8 mouse cellular contexts compared by ENCODE assay signal in the genomic region with DNA sequence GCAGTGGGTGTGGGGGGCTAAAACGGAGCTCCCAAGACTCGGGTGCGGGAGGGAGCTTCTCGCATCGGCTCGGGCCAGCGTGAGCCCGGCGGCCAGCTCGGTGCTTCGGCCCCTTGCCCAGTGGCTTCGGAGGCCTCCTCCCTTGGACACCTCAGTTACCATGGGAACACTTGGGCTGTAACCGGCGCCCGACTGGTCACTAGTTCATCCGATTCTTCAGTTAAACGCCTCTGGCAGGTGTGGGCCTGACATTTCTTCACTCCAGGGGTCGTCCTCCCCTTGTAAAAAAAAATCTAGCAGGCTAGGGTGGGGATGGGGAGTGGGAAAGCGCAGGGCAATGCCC. TPM values are rescaled to one million over a fixed set of nuclear protein-coding genes. Genes with fewer than 3 reads are reported as not detected.
A peak's percentile ranks its signal among the peaks of the same experiment; 100 is the strongest.
DNase-seq lines count a peak whose midpoint lies in the region; ATAC-seq lines count a peak whose summit lies in the region.

A gene (plus strand): TSS at position 163 of the 343 bp plus-strand sequence.

- H3K36me3 ChIP-seq in kidney, embryonic 15.5 days = 0 out of 2 replicates have a peak, but pooled peaks cover 5% of the 10 kb centered on the region
- peaks cover 5% of the 10 kb centered on the region; the same call in 1 of the 2 replicates for H3K36me3 ChIP-seq in heart, embryonic 15.5 days
- 0 out of 2 replicates have a peak, but pooled peaks cover 3% of the 10 kb centered on the region for H3K36me3 ChIP-seq in limb, embryonic 12.5 days
- H3K36me3 ChIP-seq in stomach, embryonic 14.5 days (ENCODE audit: control insufficient read depth, insufficient read depth, low read length) = no peaks in the 10 kb centered on the region; the same call in 1 of the 2 replicates

- WGBS in kidney, embryonic 15.5 days = under 1% methylated on average over 19 of the region's 19 CpGs
- WGBS in heart, embryonic 15.5 days = 2% methylated on average over 19 of the region's 19 CpGs
- WGBS in limb, embryonic 12.5 days = 2% methylated on average over 19 of the region's 19 CpGs
- 1% methylated on average over 19 of the region's 19 CpGs for WGBS in stomach, embryonic 14.5 days

- peak within 1 kb of the TSS; percentile 71 for H3K4me3 ChIP-seq in kidney, embryonic 15.5 days (replicated peaks)
- H3K4me3 ChIP-seq in heart, embryonic 15.5 days = peak within 1 kb of the TSS; percentile 98
- peak within 1 kb of the TSS; percentile 78 for H3K4me3 ChIP-seq in limb, embryonic 12.5 days (replicated peaks)
- peak within 1 kb of the TSS; percentile 58 for H3K4me3 ChIP-seq in stomach, embryonic 14.5 days (ENCODE audit: low read depth, low read length)

- peak within 1 kb of the TSS; percentile 74 for H3K9ac ChIP-seq in kidney, embryonic 15.5 days
- H3K9ac ChIP-seq in heart, embryonic 15.5 days = peak within 1 kb of the TSS; percentile 89
- H3K9ac ChIP-seq in limb, embryonic 12.5 days (replicated peaks) = peak within 1 kb of the TSS; percentile 80
- peak within 1 kb of the TSS; percentile 86 for H3K9ac ChIP-seq in stomach, embryonic 14.5 days (replicated peaks; ENCODE audit: low read depth, low read length)

- H3K27ac ChIP-seq in kidney, embryonic 15.5 days = peak within 1 kb of the TSS; percentile 77
- H3K27ac ChIP-seq in heart, embryonic 15.5 days = peak within 1 kb of the TSS; percentile 80
- H3K27ac ChIP-seq in limb, embryonic 12.5 days = peak within 1 kb of the TSS; percentile 50; the same call in 1 of the 2 replicates
- H3K27ac ChIP-seq in stomach, embryonic 14.5 days (ENCODE audit: low read length) = peak within 1 kb of the TSS; percentile 52; the same call in 1 of the 2 replicates

- peaks cover 20% of the 10 kb centered on the region for H3K4me1 ChIP-seq in kidney, embryonic 15.5 days
- H3K4me1 ChIP-seq in heart, embryonic 15.5 days (replicated peaks) = peaks cover 11% of the 10 kb centered on the region
- H3K4me1 ChIP-seq in limb, embryonic 12.5 days (replicated peaks) = peaks cover 18% of the 10 kb centered on the region; the same call in 1 of the 2 replicates
- peaks cover 15% of the 10 kb centered on the region; the same call in 1 of the 2 replicates for H3K4me1 ChIP-seq in stomach, embryonic 14.5 days (ENCODE audit: control insufficient read depth, insufficient read depth, low read length)

- peak within 1 kb of the TSS; percentile 63 for H3K4me2 ChIP-seq in kidney, embryonic 15.5 days
- peak within 1 kb of the TSS; percentile 82 for H3K4me2 ChIP-seq in heart, embryonic 15.5 days
- H3K4me2 ChIP-seq in limb, embryonic 12.5 days = peak within 1 kb of the TSS; percentile 70
- peak within 1 kb of the TSS; percentile 74 for H3K4me2 ChIP-seq in stomach, embryonic 14.5 days (replicated peaks; ENCODE audit: low read depth, low read length)

- no peak for DNase-seq in kidney, adult 11 months
- DNase-seq in adrenal gland, postnatal 25 days = no peak
- DNase-seq in right cerebral cortex, adult 2 months (ENCODE audit: low spot score in 2 of 2) = no peak
- no peak for DNase-seq in Muller cell, postnatal 12 days (ENCODE audit: inconsistent ontology term)

- no peaks in the 10 kb centered on the region for H3K9me3 ChIP-seq in kidney, embryonic 15.5 days (replicated peaks)
- H3K9me3 ChIP-seq in heart, embryonic 15.5 days (replicated peaks) = no peaks in the 10 kb centered on the region
- no peaks in the 10 kb centered on the region for H3K9me3 ChIP-seq in limb, embryonic 12.5 days
- H3K9me3 ChIP-seq in stomach, embryonic 14.5 days (ENCODE audit: control insufficient read depth, low read depth, low read length) = no peaks in the 10 kb centered on the region

- ATAC-seq in kidney, embryonic 15.5 days (replicated peaks; ENCODE audit: low FRiP score) = peak; percentile 90
- ATAC-seq in heart, embryonic 15.5 days (replicated peaks; ENCODE audit: insufficient number of reproducible peaks, insufficient read depth, low FRiP score, low read depth) = peak; percentile 63; the same call in 1 of the 2 replicates
- peak; percentile 73 for ATAC-seq in limb, embryonic 12.5 days (ENCODE audit: insufficient number of reproducible peaks, insufficient read depth, low FRiP score, low TSS enrichment, low read depth)
- peak; percentile 72 for ATAC-seq in stomach, embryonic 14.5 days (ENCODE audit: insufficient number of reproducible peaks, insufficient read depth, low FRiP score, low read depth)

- H3K27me3 ChIP-seq in kidney, embryonic 15.5 days = no peaks in the 10 kb centered on the region
- no peaks in the 10 kb centered on the region for H3K27me3 ChIP-seq in heart, embryonic 15.5 days
- no peaks in the 10 kb centered on the region for H3K27me3 ChIP-seq in limb, embryonic 12.5 days
- no peaks in the 10 kb centered on the region for H3K27me3 ChIP-seq in stomach, embryonic 14.5 days (ENCODE audit: control insufficient read depth, insufficient read depth, low read length)

RNA-seq across cellular contexts. Expression of the gene that starts here (rescaled TPM):
- 3.3 and 4.0 TPM in 2 replicates for polyA plus RNA-seq in kidney, embryonic 15.5 days (2015; fragmentation: Nextera tagmentation; extraction: Ambion mirVana)
- total RNA-seq in adrenal gland, postnatal 25 days (2021) = 15.3 and 23.0 TPM in 2 replicates
- 1.8 and 3.0 TPM in 2 replicates for polyA plus RNA-seq in heart, embryonic 15.5 days (2015; fragmentation: Nextera tagmentation; extraction: Ambion mirVana)
- 3.4 and 4.9 TPM in 2 replicates for polyA plus RNA-seq in limb, embryonic 12.5 days (2016; fragmentation: Nextera tagmentation; extraction: Ambion mirVana)
- 4.4 and 4.8 TPM in 2 replicates for polyA plus RNA-seq in stomach, embryonic 14.5 days (2014; fragmentation: Nextera tagmentation; extraction: Ambion mirVana)
